Mouse (Mus musculus) embryonic fibroblast, embryonic 13.5 days (primary cell): Measurements from ENCODE around the gene Olfr1442.

Experiments used
- CTCF ChIP-seq: IDR thresholded peaks from 2 replicates; pipeline ENCODE4 v1.5.1; 2011; ENCODE audit warnings: mild to moderate bottlenecking, control low read depth, low read length, moderate library complexity, borderline replicate concordance; ENCODE audit not compliant: insufficient read depth
- POLR2A ChIP-seq: IDR thresholded peaks from 2 replicates; pipeline ENCODE4 v1.6.1; 2011; ENCODE audit warnings: low read depth, mild to moderate bottlenecking, control low read depth, low read length, moderate library complexity

- TF ChIP-seq CTCF (no peak), POLR2A (no peak)
Measured at GRCm38 (mm10) chr19:12696221-12696620, 26.0 kb downstream of the Olfr1442 start.
